Mouse (Mus musculus) lung, embryonic 16.5 days (tissue): ENCODE data around the gene Dock9. TPM values are rescaled to one million over a fixed set of nuclear protein-coding genes. Genes with fewer than 3 reads are reported as not detected.
"Not testable (repeated sequence)": the region's sequence is repeated elsewhere in the genome, so short reads cannot be mapped to it uniquely, and the experiment has no call there.

Experiments used
- ATAC-seq: fragments of 200-750 bp; cut with Nextera tagmentation; 2 replicates; pipeline ENCODE4 v1.8.0; 2017; ENCODE audit warnings: low read depth, mild to moderate bottlenecking, moderate library complexity
- H3K27ac ChIP-seq: fragments of 300-500 bp; sonication (generic); 2 replicates; pipeline ENCODE4 v1.5.1; 2014; ENCODE audit warnings: mild to moderate bottlenecking, control low read depth, low read length
- H3K27me3 ChIP-seq: fragments of 300-500 bp; sonication (generic); 2 replicates; pipeline ENCODE4 v1.6.1; 2014; ENCODE audit warnings: low read depth, low read length, mixed read lengths; ENCODE audit not compliant: control insufficient read depth, insufficient read depth
- H3K36me3 ChIP-seq: fragments of 300-500 bp; sonication (generic); 2 replicates; pipeline ENCODE4 v1.6.1; 2014; ENCODE audit warnings: low read length; ENCODE audit not compliant: control insufficient read depth, insufficient read depth
- H3K4me1 ChIP-seq: fragments of 300-500 bp; sonication (generic); replicated peaks from 2 replicates; pipeline ENCODE4 v1.6.1; 2014; ENCODE audit warnings: low read length, mixed read lengths; ENCODE audit not compliant: control insufficient read depth, insufficient read depth
- H3K4me2 ChIP-seq: fragments of 300-500 bp; sonication (generic); 2 replicates; pipeline ENCODE4 v1.6.1; 2014; ENCODE audit warnings: low read depth, low read length, control low read depth
- H3K4me3 ChIP-seq: fragments of 300-500 bp; sonication (generic); 2 replicates; pipeline ENCODE4 v1.5.1; 2014; ENCODE audit warnings: mild to moderate bottlenecking, low read length, control low read depth
- H3K9ac ChIP-seq: fragments of 300-500 bp; sonication (generic); 2 replicates; pipeline ENCODE4 v1.6.1; 2014; ENCODE audit warnings: low read length, control low read depth
- H3K9me3 ChIP-seq: fragments of 300-500 bp; sonication (generic); 2 replicates; pipeline ENCODE4 v1.6.1; 2016; ENCODE audit warnings: low read length; ENCODE audit not compliant: control insufficient read depth
- WGBS: fragments of 180-500 bp; shearing (Covaris S2); extraction: QIAGEN DNeasy Blood & Tissue Kit; methylation state at CpG from one replicate; pipeline ENCODE4 v1.1.7; 2014; 5-methylcytosine and 5-hydroxymethylcytosine counted together
- polyA plus RNA-seq: library from polyadenylated mRNA; unstranded; fragments of >200 nt; fragmentation: Nextera tagmentation; extraction: Ambion mirVana; gene quantifications from 2 replicates; pipeline ENCODE4 v1.2.1, GENCODE M21; 2015

Dock9 gene
- polyA plus RNA-seq, 1 experiment from 2014 or later: 14.3 TPM

DNA sequence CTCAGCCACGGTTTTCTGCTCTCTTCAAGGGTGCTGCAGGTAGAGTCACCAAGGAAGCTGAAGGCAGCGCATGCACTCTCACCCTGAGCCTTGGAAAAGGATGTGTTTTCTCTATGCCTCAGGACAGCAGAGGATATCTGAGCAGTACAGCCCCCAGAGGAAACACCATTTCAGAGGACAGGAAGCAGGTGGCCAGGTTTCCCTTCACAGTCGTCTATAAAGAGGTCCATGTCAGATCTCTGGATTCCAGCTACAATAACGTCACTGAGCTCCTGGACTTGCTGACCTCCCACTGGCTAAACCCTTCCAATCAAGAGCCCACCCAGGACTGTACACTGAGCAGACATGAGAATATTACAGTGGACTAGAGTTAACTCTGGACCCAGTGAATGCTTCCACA lies 95.1 kb downstream of the Dock9 start:
- Histone ChIP-seq H3K4me2 (no peak overlapping the region), H3K27ac (peak overlapping the region; percentile 21; the same call in 1 of the 2 replicates), H3K9me3 (no peaks in the 10 kb centered on the region), H3K4me3 (no peak overlapping the region), H3K27me3 (no peaks in the 10 kb centered on the region), H3K9ac (no peak overlapping the region), H3K4me1 (peaks cover 14% of the 10 kb centered on the region), H3K36me3 (no peaks in the 10 kb centered on the region)
- peak; percentile 34; the same call in 1 of the 2 replicates for ATAC-seq
- 33% methylated on average over 4 of the region's 4 CpGs for WGBS

GRCm38 (mm10) chr14:121700013-121700412 lies 97.6 kb downstream of the Dock9 start:
- peaks cover 31% of the 10 kb centered on the region for H3K4me1 ChIP-seq
- no peak overlapping the region for H3K4me2 ChIP-seq
- H3K27ac ChIP-seq: no peak overlapping the region
- no peak for ATAC-seq
- H3K9me3 ChIP-seq: no peaks in the 10 kb centered on the region
- H3K36me3 ChIP-seq: no peaks in the 10 kb centered on the region
- H3K4me3 ChIP-seq: no peak overlapping the region
- no peak overlapping the region for H3K9ac ChIP-seq
- no peaks in the 10 kb centered on the region for H3K27me3 ChIP-seq
- 51% methylated on average over 1 of the region's 1 CpGs for WGBS

- no peaks in the 10 kb centered on the region for H3K36me3 ChIP-seq
- no peaks in the 10 kb centered on the region for H3K27me3 ChIP-seq
- 7% methylated on average over 7 of the region's 7 CpGs for WGBS
- H3K9ac ChIP-seq: peak overlapping the region; percentile 64; the same call in 1 of the 2 replicates
- H3K4me2 ChIP-seq: peak overlapping the region; percentile 53
- ATAC-seq: no peak
- H3K27ac ChIP-seq: peak overlapping the region; percentile 82
- H3K4me3 ChIP-seq: peak overlapping the region; percentile 40
- H3K9me3 ChIP-seq: no peaks in the 10 kb centered on the region
- peaks cover 37% of the 10 kb centered on the region for H3K4me1 ChIP-seq
These were observed 99.1 kb downstream of the Dock9 start for GRCm38 (mm10) chr14:121698620-121698950.

DNA sequence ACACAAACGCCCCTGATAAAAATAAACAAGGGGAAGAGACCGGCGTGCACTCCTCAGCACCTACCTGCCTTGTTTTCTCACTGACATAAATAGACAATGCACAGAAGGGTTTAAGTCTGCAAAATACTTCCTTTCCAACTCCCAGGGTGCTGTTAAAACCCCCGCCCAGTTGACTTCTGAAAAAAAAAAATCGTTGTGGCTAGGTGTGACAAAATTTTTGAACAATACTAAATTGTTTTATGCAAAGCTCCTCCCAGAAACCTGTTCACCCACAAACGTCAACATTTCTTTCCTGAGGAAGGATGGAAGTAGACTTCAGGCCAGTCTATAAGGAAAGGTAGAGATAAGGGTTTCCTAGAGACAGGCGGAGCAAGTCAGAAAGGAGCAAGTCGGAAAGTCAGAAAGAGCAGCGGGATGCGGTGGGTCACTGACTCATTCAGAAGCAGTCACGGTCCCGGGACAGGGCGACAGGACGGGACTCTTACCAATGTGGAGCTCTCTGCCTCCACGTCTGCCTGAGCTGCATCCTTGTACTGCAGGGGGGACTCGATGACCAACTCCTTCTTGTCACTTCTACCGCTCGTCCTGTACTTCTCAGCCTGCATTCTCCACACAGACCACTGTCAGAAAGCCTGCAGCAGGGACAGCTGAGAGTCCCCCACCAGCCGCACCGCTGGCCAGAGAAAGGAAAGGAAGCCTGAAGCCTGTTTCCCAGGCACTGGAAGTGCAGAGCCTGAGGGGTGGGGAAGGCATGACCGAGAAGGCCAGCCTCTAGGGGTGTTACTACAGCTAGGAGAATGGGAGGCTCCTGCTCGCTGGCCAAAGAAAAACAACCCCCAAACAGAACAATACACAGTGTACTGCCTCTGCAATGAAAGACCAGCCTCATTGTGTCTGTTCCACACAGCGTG lies 99.7 kb downstream of the Dock9 start:
- H3K27me3 ChIP-seq: no peaks in the 10 kb centered on the region
- H3K4me1 ChIP-seq: peaks cover 37% of the 10 kb centered on the region
- H3K9ac ChIP-seq: peak overlapping the region; percentile 64
- peak; percentile 87 for ATAC-seq
- H3K4me2 ChIP-seq: peak overlapping the region; percentile 53
- no peaks in the 10 kb centered on the region for H3K9me3 ChIP-seq
- H3K4me3 ChIP-seq: peak overlapping the region; percentile 40
- no peaks in the 10 kb centered on the region for H3K36me3 ChIP-seq
- peak overlapping the region; percentile 82 for H3K27ac ChIP-seq
- WGBS: 4% methylated on average over 23 of the region's 23 CpGs

GRCm38 (mm10) chr14:121697143-121697680 lies 100.4 kb downstream of the Dock9 start:
- WGBS: 13% methylated on average over 9 of the region's 9 CpGs

DNA sequence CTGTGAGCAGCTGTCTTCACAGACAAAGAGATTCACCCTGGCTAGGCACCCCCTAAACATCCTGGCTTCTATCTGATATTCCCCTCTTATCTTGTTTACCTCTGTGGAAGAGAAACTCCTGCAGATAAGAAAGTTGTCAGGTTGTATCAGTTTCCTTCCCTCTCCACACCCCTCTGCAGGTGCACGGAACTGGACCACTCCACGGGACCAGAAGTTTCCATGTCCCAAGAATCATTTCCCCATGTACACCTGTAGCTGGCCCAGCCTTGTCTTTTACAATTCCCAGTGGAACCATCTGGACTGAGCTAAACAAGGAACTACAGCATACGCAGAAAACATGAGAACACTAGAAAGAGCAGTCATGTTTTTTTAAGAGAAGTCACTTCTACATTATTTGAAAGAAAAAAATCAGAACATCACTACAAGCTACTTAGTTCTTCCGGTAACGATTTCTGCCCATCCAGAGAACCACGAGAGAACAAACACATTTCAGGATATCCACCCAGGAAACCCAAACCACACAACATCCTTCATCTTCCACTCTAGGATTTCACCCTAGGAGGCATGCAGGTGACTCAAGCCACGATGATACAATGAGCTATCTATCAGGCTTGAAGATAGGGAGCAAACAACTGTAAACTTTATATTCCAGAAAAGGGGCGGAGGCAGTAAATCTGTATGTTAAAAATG lies 101.1 kb downstream of the Dock9 start:
- Histone ChIP-seq H3K27ac (no peak overlapping the region; the same call in 1 of the 2 replicates), H3K4me3 (peak overlapping the region; percentile 40), H3K4me2 (peak overlapping the region; percentile 53), H3K36me3 (no peaks in the 10 kb centered on the region), H3K9me3 (no peaks in the 10 kb centered on the region), H3K4me1 (peaks cover 31% of the 10 kb centered on the region), H3K9ac (peak overlapping the region; percentile 53), H3K27me3 (no peaks in the 10 kb centered on the region)
- no peak for ATAC-seq
- WGBS: 36% methylated on average over 8 of the region's 8 CpGs

More at GRCm38 (mm10) chr14:121697143-121697680, 100.4 kb downstream of the Dock9 start:
- Histone ChIP-seq H3K27ac (peak overlapping the region; percentile 62), H3K9ac (peak overlapping the region; percentile 53), H3K4me2 (peak overlapping the region; percentile 53), H3K36me3 (no peaks in the 10 kb centered on the region), H3K9me3 (no peaks in the 10 kb centered on the region), H3K4me1 (peaks cover 32% of the 10 kb centered on the region), H3K4me3 (peak overlapping the region; percentile 40), H3K27me3 (no peaks in the 10 kb centered on the region)
- ATAC-seq: no peak

DNA sequence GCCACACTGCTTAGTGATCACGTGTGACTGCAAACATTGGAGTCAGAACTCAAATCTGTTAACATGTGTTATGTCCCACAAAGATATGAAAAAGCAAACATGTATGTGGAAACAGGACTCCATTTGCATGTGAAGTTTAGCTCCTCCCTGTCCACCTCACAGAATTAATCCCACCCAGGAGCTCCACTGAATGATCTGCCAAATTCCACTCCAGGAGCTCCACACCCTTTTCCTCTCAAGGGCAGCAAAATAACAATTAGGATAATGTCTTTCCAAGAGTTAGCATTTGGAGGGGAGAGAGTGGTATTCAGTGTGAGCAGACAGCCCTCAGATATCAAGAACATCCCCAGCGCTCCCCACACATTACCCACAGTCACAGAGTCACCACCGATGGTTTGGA lies 102.9 kb downstream of the Dock9 start:
- Histone ChIP-seq H3K36me3 (no peaks in the 10 kb centered on the region), H3K4me1 (peaks cover 31% of the 10 kb centered on the region), H3K4me2 (no peak overlapping the region), H3K4me3 (no peak overlapping the region), H3K27me3 (no peaks in the 10 kb centered on the region), H3K27ac (no peak overlapping the region), H3K9ac (no peak overlapping the region), H3K9me3 (no peaks in the 10 kb centered on the region)
- WGBS: 90% methylated on average over 3 of the region's 3 CpGs
- no peak for ATAC-seq

DNA sequence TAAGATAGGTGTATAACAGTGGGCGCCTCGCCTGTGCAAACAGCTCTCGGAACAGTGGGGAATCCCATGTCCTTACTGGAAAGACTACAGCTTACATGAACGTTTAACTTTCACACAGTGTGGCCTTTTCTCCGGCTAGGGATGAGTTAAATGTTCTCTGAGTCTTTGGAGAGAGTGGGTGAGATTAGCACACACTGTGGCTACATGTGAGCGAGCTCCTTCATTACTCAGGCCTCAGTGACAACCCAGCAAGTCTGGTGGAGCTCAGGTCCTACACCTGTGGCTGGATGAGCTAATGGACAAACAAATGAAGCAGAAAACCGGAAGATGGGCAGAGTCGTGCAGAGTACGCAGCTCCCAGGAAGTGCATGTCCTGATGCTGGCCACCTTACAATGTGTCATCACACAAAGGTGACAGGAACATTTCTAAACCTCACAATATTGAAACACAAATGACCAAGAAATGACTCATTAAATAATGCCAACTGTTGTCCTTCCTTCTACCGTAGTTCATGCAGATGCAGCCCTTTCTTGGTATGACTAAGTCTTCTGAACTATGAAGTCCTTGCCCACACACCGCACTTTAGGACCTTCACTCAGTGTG lies 103.5 kb downstream of the Dock9 start:
- no peak for ATAC-seq
- Histone ChIP-seq H3K4me3 (no peak overlapping the region), H3K36me3 (no peaks in the 10 kb centered on the region), H3K9me3 (no peaks in the 10 kb centered on the region), H3K27me3 (no peaks in the 10 kb centered on the region), H3K4me1 (peaks cover 31% of the 10 kb centered on the region), H3K9ac (no peak overlapping the region), H3K4me2 (no peak overlapping the region), H3K27ac (no peak overlapping the region)
- 85% methylated on average over 11 of the region's 11 CpGs for WGBS

DNA sequence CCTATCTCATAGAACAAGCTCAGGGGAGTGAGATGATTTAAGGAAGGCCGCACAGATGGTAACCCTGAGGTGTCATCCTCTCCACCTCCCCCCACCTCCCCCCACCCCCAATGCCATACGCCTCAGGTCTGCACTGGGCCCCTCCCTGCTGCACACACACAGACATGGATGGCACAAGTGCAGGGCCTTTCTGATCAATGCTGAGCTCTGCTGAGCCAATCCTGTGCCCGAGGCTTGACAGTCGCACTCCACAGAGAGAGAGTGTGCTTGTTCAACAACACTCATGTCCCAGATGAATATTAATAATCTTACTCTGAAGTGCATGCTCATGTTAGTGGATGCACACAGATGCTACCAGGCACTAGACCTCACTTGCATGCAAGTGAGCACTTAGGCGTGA lies 108.0 kb downstream of the Dock9 start:
- 60% methylated on average over 5 of the region's 5 CpGs for WGBS
- H3K36me3 ChIP-seq, H3K4me1 ChIP-seq, H3K9ac ChIP-seq, H3K9me3 ChIP-seq, H3K27ac ChIP-seq, H3K27me3 ChIP-seq, ATAC-seq, H3K4me2 ChIP-seq, H3K4me3 ChIP-seq: not testable (repeated sequence)
